Mouse (Mus musculus): ENCODE results near the gene Cnot6l. TPM values are rescaled to one million over a fixed set of nuclear protein-coding genes. Genes with fewer than 3 reads are reported as not detected.

The Cnot6l gene
- 59.3 and 102 TPM in 2 replicates for total RNA-seq (2021)
- long read RNA-seq, full-length matches to known transcripts: 5 of 9 reads
- long read RNA-seq, partial matches to known transcripts: 1 of 9 reads
- long read RNA-seq, other reads (novel, unspliced or antisense): 3 of 9 reads

GRCm38 (mm10) chr5:96164021-96164411 lies at the start of gene Cnot6l:
Cnot6l (minus strand) TSS chr5:96164171.
- DNase-seq: no peak

DNA sequence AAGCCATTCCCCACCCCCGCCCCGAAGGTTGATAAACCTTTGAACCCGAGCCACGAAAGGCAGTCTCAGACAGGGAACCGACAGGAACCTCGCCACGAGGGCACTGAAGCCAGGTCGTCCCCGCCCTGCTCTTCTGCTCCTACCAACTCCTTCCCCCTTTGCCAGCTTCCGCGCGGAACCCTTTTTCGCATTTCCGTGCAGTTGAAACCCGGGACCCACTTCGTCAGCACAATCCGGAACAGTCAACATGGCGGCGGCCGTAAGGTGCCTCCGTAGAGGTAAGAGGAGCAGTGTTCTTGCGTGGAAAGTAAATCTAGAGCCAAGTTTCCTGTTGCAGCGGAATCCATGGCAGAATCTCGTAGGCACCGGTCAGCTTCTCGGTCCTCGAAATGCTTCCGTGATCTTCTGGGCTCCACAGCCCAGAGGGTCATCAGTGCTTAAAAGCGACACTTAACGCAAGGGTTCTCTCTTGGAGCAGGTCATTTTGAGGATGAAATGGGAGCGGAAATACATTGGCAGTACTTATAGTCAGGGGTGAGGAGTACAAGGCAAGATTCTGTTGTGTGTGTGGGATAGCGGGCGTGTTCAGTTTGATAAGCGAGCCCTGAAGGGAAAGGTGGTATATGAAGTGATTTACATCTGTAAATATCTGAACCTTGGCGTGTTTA lies 46.1 kb upstream of the Cnot6l start:
- DNase-seq: peak; percentile 89

DNA sequence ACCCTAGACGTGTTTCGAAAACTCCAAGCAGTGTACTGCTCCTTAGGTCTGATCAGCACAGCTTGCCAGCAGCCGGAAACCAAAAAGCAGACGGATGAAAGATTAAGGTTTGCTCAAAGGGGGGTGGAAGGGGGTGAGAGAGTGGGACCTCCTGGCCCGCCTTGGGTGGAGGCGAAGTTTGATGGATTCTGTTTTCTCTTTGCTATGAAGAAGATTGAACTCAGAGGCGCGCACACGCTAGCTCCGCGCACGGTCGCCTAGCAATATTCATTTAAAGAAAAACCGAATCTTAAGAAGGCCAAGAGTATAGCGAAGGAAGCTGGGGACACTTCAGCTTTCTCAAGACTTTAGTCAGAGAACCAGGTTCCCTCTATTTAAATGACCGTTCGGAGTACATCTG lies 45.5 kb upstream of the Cnot6l start, which contains the start of gene Mrpl1:
Gene Mrpl1 (plus strand): TSS at position 35 of the 400 bp plus-strand sequence.
- no peak for DNase-seq

DNA sequence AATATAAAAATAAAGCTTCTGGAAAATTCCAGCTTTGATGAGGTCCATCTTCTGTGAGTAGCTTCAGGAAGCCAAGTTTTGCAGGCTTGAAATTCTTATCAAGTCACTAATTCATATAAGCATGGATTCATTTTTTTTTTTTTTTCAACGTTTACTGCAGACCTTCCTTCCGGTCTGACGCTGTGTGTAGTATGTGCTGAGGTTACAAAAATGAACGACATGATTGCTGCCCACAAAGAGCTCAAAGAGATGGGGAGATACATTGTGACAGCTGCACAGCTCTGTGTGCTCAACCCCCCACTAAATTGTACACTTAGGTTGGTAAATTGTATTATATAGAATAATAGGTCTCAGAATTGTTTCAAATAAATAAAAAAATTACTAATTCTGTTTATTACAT lies 44.6 kb upstream of the Cnot6l start:
- no peak for DNase-seq

- DNase-seq: no peak
Measured at GRCm38 (mm10) chr5:96207531-96207930, 43.6 kb upstream of the Cnot6l start.

DNA sequence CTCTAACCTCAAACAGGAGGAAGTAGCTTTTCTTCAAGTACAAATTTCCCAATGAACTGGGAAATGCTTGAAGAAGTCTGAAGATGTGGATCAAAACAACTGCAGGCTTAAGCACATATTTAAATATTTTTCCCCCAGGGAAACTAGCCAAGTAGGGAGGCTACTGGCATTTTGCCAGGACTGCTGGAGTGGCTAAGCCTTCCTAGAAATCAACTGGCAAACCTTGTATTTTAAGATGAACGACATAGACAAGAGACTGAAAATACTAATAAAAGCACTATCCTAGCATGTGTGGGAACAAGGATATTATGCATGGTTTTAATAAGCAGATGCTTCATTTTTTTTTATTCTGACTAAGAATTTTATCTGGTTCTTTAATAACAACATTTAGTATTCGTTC lies 42.9 kb upstream of the Cnot6l start:
- peak; percentile 45 for DNase-seq

DNA sequence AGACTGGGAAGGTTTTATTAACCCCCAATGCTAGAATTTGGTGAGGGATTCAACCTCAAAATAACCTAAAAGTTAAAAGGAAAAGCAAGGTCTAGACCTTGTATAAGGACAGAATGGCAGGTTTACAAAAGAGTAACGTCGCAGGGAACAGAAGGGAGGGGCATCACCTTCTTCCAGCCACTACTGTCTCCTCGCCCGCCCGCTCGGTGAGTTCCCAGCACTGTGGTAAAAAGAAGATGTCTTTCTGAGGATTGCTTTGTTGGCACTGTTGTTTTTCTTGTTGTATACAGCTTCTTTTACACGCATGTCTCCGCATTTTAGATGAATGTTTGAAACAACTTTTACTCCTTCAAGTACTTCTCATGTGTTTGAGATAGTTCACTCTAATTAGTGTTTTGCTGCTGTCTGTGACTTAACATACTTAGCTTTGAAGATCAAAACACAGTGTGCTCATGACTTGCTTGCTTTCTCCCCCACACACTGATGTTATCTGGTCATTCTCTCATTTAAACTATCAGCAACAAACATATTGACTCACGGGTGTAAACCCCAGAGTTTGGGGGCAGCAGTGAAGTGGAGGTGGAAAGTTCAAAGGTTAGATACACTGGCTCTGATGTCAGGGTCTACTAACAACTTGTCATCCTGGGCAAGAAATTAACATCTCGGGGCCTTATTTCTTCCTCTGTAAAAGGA lies 37.6 kb upstream of the Cnot6l start:
- DNase-seq: no peak

- DNase-seq: no peak
Measured at GRCm38 (mm10) chr5:96200269-96200668, 36.3 kb upstream of the Cnot6l start.

DNA sequence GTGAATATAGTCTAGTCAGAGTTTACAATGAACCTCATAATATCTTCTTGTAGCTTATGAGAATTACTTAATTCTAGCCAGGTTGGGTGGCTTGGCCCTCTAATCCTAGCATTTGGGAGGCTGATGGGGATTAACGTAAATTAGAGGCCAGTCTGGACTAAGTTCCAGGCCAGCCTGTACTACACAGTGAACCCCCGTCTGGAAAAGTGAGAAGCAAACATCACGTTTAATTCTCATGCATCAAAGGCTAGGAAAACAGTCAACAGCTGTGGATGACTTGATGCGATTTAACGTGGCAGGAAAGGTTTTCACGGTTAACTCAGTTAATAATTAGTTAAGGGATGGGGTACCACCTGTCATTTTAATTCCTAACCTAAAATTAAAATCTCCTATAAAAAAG lies 34.3 kb upstream of the Cnot6l start:
- DNase-seq: no peak

DNA sequence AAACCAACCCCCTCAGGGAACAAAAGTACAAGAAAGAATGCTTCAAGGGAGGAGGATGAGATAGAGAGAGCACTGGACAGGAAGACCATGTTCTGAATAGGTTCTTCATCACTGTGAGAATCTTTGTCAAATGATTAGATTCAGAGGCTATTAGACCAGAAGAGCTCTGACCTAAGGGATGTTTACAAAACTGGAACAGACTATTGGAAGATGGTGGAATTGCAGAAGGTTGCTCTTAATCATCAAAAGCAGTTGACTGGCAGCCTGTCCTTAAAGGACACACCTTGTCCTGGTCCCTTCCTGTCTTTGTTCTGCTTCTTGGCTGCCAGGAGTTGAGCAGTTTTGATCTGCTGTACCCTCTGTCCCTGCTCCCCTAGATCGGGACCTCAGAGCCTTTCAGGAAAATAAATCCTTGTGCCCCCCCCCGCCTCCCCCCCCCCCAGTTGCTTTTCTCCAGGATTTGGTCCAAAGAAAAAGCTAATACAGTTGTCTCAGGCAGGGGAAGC lies 32.6 kb upstream of the Cnot6l start:
- DNase-seq: no peak

- no peak for DNase-seq
Measured at GRCm38 (mm10) chr5:96191251-96191650, 27.3 kb upstream of the Cnot6l start.

GRCm38 (mm10) chr5:96189761-96190160 lies 25.8 kb upstream of the Cnot6l start:
- no peak for DNase-seq

GRCm38 (mm10) chr5:96183987-96184386 lies 20.0 kb upstream of the Cnot6l start:
- no peak for DNase-seq

- DNase-seq: no peak
Measured at GRCm38 (mm10) chr5:96183211-96183610, 19.2 kb upstream of the Cnot6l start.

GRCm38 (mm10) chr5:96176879-96177358 lies 12.9 kb upstream of the Cnot6l start:
- no peak for DNase-seq

- no peak for DNase-seq
Measured at GRCm38 (mm10) chr5:96176121-96176520, 12.2 kb upstream of the Cnot6l start.

DNA sequence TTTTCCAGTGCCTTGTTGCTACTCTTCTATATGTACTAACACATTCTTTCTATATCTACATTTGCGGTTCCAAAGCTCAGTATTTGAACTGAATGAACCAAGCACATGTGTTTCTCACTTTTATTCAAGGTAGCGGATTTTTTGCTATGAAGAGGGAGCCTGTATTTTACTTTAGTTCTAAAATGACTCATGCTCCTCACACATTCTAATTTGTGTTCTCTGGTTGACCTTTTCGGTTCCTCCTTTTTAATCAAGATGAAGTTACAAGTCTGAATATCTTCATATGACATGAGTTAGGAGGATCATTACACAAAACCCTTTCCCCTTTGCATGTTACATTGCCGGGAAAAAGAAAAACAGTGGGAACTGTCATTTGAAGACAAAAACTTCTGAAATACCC lies 7.8 kb upstream of the Cnot6l start:
- DNase-seq: no peak

- DNase-seq: no peak
Measured at GRCm38 (mm10) chr5:96170443-96170842, 6.5 kb upstream of the Cnot6l start.

DNA sequence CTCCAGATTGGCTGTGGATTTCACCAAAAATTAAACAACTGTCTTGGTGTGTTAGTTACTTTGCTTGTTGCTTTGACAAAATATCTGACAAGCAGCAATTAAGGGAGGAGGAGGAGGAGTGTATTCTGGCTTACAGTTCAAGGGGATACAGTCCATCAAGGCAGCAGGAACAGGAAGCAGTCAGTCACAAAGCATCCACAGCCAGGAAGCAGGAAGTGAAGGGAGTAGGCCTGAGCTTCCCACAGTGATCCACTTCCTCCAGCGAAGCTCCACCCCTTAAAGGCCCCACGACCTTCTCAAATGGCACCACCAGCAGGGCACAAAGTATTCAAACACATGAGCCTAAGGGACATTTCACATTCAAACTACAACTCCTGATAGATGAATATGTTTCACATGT lies 2.8 kb upstream of the Cnot6l start:
- no peak for DNase-seq

- DNase-seq: no peak
Measured at GRCm38 (mm10) chr5:96163396-96164020, 463 bp downstream of the Cnot6l start.

DNA sequence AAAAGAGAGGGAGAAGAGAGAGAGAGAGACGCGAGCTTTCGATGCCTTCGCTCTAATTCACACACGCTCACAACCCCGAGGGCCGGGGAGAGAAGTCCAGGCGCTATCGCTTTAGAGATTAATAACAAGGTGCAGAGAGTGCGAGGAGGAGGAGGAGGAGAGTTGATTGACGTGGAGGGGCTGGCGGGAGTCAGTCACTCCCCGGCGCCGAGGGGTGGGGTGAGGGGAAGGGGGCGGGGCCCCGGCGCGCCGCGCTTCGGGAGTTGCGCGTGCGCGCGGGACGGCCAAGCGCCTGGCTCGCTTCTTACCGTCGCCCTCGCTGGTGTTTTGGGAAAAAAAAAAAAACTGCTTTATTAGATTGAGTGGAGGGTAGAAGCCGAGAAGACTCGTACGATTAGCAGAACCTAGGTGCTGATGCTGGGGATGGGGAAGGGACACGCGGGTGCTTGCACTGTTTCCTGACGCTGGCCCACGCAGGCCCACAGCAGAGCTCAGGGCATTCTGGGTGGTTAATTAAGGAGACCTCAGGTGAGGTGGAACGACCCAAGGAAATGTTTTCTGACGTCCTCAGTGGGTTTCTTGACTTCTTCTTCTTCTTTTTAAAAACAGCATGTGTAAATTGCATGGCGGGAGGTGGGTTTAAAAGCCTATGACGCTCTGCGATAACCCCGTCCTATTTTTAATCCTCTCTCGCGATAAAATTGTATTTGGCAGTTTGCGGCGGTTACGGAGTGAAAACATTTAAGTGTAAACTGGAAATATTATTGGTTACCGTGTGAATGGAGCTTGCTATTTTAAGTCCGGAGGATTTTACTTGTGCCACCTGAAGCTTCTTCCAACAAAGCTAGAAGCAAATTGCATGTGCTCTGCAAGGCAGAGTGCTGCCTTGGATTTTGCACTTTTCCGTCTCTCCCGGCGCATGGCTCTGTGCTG lies 1.3 kb downstream of the Cnot6l start:
- DNase-seq: peak; percentile 88

Data from adrenal gland, postnatal 25 days (tissue).